Mouse (Mus musculus) myocyte (in vitro differentiated cells): ENCODE results near the gene Bcr.

Source experiments
- CEBPB ChIP-seq: IDR thresholded peaks from 2 replicates; pipeline ENCODE4 v1.6.1; 2011; ENCODE audit warnings: mild to moderate bottlenecking, moderate library complexity; ENCODE audit not compliant: poor library complexity, insufficient read depth, severe bottlenecking
- E2F4 ChIP-seq: IDR thresholded peaks from one replicate; pipeline ENCODE4 v1.6.1; 2011; ENCODE audit warnings: mild to moderate bottlenecking, control low read depth, moderate library complexity; ENCODE audit not compliant: insufficient read depth
- MAX ChIP-seq: IDR thresholded peaks from one replicate; pipeline ENCODE4 v1.6.1; 2011; ENCODE audit warnings: low read depth, mild to moderate bottlenecking, control low read depth
- MYOG ChIP-seq, 3 experiments: IDR thresholded peaks; one replicate each; pipeline ENCODE4 v1.6.1; 2011; ENCODE audit warnings: control low read depth in 2 of 3, low read depth in 2 of 3, mild to moderate bottlenecking in 2 of 3; ENCODE audit not compliant: insufficient read length in 2 of 3, control insufficient read depth in 1 of 3, insufficient read depth in 1 of 3
- POLR2A ChIP-seq: IDR thresholded peaks from one replicate; pipeline ENCODE4 v1.6.1; 2011; ENCODE audit warnings: low read depth, mild to moderate bottlenecking, control low read depth, moderate library complexity; ENCODE audit not compliant: insufficient read length
- REST ChIP-seq: IDR thresholded peaks from one replicate; pipeline ENCODE4 v1.6.1; 2011; ENCODE audit warnings: mild to moderate bottlenecking, control low read depth, moderate library complexity; ENCODE audit not compliant: insufficient read depth, insufficient read length
- SRF ChIP-seq: IDR thresholded peaks from one replicate; pipeline ENCODE4 v1.6.1; 2011; ENCODE audit warnings: low read depth; ENCODE audit not compliant: control insufficient read depth, insufficient read length
- TCF12 ChIP-seq: IDR thresholded peaks from one replicate; pipeline ENCODE4 v1.6.1; 2011; ENCODE audit warnings: mild to moderate bottlenecking, control low read depth; ENCODE audit not compliant: poor library complexity, insufficient read depth, severe bottlenecking
- TCF3 ChIP-seq: IDR thresholded peaks from one replicate; pipeline ENCODE4 v1.6.1; 2011; ENCODE audit warnings: low read depth, control low read depth; ENCODE audit not compliant: insufficient read length
- USF1 ChIP-seq: IDR thresholded peaks from one replicate; pipeline ENCODE4 v1.6.1; 2011; ENCODE audit warnings: low read depth, mild to moderate bottlenecking, control low read depth, moderate library complexity

GRCm38 (mm10) chr10:75070281-75070976 lies 10.0 kb downstream of the Bcr start:
- no peak for TF ChIP-seq POLR2A
- TF ChIP-seq USF1 = no peak
- TF ChIP-seq TCF3 = no peak
- no peak for TF ChIP-seq REST
- no peak for TF ChIP-seq TCF12
- no peak for TF ChIP-seq MYOG (IDR thresholded peaks at IDR 0.05; ENCODE audit: control insufficient read depth in 1 of 3, insufficient read depth in 1 of 3, insufficient read length in 2 of 3, low read depth in 2 of 3)
- no peak for TF ChIP-seq E2F4
- TF ChIP-seq MAX = no peak
- no peak for TF ChIP-seq CEBPB
- no peak for TF ChIP-seq SRF
